Comparison of ENCODE assay signal across 22 mouse cellular contexts in genomic region chr11:62873479-62873878, GRCm38 (mm10). TPM values are rescaled to one million over a fixed set of nuclear protein-coding genes. Genes with fewer than 3 reads are reported as not detected.
"Had no signal": no experiment of that assay in that cellular context is flagged by ENCODE, and none has a peak within 500 bp of the region (broad histone marks: within the 10 kb centered on the region; RNA-seq: fewer than 3 reads in every experiment).

No protein-coding gene starts in this region.

- H3K27ac ChIP-seq: heart, adult 2 months; heart, embryonic 13.5 days; heart, embryonic 15.5 days; hindbrain, embryonic 13.5 days; hindbrain, embryonic 15.5 days; hindbrain, postnatal 0 days; limb, embryonic 13.5 days; limb, embryonic 15.5 days; liver, embryonic 12.5 days; liver, embryonic 14.5 days had no signal

- H3K4me1 ChIP-seq: heart, embryonic 13.5 days; heart, embryonic 15.5 days; hindbrain, embryonic 13.5 days; limb, embryonic 13.5 days had no signal

- DNase-seq: gastrocnemius, postnatal 10 days; gastrocnemius, postnatal 36 days; heart, adult 11 months; heart, adult 2 months; heart, postnatal 14 days; heart, postnatal 36 days; kidney, adult 11 months; kidney, adult 8-10 months; kidney, postnatal 10 days; layer of hippocampus, adult 9-11 months; layer of hippocampus, postnatal 36 days; left cerebral cortex, postnatal 4 days had no signal

- H3K4me3 ChIP-seq: heart, adult 2 months; heart, embryonic 13.5 days; heart, embryonic 15.5 days; hindbrain, embryonic 13.5 days; hindbrain, embryonic 15.5 days; limb, embryonic 13.5 days; limb, embryonic 15.5 days; liver, embryonic 12.5 days had no signal

RNA-seq across cellular contexts. Expression of gene Fbxw10, which starts 26.6 kb away (rescaled TPM):
- total RNA-seq: liver, adult 2 months had no signal
- polyA plus RNA-seq: liver, adult 2 months had no signal
